Mouse (Mus musculus) layer of hippocampus, adult 11-12 months (tissue): ENCODE data around the gene Sars2.
"Not testable (repeated sequence)": the region's sequence is repeated elsewhere in the genome, so short reads cannot be mapped to it uniquely, and the experiment has no call there.

Experiments used
- DNase-seq: peaks from one replicate; pipeline ENCODE4 v3.0.0; 2022; ENCODE audit warnings: low spot score

Gene Sars2

DNA sequence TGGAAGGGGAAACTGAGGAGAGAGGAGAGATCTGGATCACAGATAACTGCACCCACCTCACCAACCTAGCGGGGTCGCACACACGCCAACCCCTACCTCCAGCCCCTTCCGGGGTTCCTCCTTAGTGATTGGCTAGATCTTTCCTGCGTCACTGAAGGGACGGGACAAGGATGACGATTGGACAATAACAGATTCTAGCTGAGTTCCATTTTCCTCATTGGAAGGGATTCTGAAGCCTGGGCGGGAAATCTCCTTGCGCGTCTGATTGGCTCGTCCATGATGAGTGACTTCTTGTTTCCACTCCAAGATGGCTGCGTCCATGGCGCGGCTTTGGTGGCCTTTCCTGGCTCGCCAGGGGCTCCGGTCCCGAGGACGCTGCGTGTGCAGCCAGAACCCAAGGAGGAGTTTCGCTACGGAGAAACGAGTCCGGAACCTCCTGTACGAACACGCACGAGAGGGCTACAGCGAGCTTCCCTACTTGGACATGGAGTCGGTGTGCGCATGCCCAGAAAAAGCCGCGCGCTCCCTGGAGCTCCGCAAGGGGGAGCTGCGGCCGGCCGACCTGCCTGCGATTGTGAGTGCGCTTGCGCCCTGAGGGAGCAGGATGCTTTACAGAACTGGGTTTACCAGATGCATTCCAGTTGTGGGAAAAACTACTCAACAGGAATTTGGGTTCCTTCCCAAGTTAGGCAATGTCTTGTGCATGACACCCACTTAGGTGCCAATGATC is at the start of gene Sars2, which contains the start of gene Mrps12:
Gene Sars2 (plus strand): TSS at position 284 of the 730 bp plus-strand sequence.
Gene Mrps12 (minus strand): TSS at position 112 of the 730 bp plus-strand sequence.
- DNase-seq, result peak; percentile 98

DNA sequence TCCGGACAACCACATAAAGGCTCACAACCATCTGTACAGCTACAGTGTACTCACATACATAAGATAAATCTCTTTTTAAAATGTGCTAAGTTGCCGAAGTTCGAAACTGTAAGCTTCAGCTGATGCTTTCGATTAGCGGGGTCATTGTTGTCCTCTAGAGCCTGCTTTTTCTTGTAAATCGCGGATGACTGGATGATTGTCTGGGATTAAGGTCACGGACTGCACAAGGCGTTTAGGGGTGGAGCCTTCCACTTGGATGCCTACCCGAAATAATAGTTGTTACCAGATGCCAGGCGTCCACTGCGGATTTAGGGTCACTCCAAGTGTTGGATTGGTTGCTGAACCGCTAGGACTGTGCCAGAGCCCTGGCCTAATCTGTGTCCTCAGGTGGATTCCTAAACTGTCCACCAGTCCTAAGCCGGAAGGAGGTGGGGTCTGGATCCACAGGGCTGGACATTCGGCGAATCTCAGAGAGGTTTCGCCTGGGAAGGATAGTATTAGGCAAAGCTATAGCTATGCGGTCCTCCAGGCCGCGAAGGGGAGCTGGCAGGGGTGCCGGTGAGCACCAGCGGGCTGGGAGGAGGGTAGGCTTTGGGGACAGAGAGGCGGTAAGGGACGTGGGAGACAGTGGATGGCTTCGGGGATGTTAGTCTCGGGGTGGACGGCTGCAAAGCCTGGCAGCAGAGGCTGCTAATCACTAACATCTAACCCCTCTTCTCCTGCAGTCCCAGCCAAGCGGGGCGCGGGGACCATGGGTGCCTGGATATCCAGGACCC is 49.1 kb upstream of the Sars2 start, which contains the start of gene Fbxo27:
Gene Fbxo27 (plus strand): TSS at position 305 of the 776 bp plus-strand sequence.
- DNase-seq, result peak; percentile 43

DNA sequence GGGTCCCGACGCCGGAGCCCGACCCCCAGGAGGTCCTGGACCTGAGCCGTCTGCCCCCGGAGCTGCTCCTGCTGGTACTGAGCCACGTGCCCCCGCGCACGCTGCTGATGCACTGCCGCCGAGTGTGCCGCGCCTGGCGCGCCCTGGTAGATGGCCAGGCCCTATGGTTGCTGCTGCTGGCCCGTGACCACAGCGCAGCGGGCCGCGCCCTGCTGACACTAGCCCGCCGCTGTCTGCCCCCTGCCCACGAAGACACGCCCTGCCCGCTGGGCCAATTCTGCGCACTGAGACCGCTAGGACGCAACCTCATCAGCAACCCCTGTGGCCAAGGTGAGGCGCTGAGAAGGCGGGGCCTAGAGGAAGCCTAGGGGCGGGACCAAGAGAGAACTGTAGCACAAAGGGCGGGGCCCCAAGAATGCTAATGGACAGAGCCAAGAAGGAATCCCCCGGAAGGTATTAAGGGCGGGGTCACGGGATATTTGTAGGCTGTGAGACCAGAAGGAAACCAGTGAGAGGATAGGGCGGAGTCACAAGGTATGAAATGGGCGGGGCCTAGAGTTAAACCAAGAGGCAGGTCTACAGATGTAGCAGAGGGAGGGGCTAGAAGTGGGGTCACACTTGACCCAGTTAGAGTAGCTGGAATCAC is 48.3 kb upstream of the Sars2 start:
- DNase-seq, result peak; percentile 82

DNA sequence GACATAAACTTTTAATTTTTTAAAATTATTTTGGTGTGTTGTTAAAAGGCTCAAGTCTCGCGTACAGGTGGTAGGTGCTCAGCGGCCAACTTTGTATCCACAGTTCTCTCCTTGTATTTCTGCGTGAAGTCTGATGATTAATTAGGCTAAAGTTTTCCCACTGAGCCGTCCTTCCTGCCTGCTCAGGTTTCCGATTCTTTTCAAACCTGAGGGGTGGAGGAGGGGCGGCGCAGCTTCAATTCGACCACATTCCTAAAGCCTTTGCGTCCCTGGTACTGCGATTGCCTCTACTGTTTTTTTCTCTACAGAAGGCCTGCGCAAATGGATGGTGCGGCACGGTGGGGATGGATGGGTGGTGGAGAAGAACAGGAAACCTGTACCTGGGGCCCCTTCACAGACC is 47.4 kb upstream of the Sars2 start:
- DNase-seq, result no peak

DNA sequence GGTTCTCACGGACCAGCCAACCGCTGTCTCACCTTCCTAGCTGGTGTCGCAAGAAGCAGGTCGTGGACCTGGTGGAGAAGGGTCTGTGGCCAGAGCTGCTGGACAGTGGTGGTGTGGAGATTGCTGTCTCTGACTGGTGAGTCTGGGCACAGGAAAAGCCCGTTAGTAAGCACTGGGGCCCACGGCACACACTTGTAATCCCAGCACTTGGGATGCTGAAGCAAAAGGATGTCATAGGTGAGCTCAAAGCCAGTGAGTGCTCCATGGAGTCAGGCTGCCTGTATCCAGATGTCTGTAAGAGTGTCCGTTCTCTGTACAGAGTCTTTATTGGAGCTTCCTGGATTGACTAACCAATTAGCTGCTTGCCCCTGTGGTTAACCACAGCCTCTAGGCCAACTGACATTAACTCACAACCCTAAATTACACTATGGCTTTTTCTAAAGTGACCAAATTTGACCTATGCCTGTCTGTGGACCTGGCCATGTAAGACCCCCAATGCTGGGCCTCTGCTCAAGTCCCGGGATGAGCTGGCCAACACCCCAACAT is 46.8 kb upstream of the Sars2 start:
- no peak for DNase-seq

DNA sequence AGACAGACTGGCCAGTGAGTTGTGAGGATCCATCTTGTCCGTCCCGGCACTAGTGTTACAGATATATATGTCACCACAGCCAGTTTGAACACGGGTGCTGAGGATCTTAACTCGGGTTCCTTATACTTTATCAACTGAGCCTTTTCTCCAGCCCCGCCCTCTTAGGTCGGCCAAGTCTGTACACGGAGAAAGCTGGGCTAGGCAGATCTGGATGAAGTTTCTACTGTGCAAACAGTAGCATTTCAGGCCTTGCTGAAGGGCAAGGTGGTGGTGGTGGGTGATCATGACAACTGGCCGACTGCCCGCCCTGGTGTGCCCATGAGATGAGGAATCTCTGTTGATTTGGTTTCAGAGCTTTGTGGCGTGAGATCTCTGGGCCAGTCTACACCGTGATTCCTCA is 44.5 kb upstream of the Sars2 start:
- DNase-seq, result no peak

DNA sequence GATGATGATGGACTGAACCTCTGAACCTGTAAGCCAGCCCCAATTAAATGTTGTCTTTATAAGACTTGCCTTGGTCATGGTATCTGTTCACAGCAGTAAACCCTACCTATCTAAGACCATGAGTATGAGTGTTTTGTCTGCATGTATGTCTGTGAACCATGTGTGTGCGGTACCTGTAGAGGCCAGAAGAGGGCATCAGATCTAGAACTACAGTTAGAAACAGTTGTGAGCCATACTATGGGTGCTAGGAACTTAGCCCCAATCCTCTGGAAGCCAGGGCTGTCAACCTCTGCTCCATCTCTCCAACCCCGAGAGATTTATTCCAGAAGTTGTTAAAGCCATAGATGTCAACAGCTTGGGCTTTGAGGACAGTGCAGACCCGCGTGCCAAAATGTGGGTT is 41.5 kb upstream of the Sars2 start:
- no peak for DNase-seq

DNA sequence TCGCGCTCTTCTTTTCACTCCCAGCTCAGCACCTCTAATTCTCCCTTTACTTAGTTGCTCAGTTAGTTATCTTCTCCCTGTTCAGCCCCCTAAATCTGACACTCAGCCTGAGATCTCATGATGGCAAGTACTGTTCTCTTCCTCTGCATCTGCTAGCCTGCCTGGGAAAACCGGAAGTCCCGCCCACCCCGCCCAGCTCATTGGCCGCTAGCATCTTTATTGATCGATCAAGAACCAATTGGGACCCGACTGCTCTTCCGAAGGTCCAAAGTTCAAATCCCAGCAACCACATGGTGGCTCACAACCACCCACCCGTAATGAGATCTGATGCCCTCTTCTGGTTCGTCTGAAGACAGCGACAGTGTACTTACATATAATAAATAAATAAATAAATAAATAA is 40.5 kb upstream of the Sars2 start:
- not testable (repeated sequence) for DNase-seq

DNA sequence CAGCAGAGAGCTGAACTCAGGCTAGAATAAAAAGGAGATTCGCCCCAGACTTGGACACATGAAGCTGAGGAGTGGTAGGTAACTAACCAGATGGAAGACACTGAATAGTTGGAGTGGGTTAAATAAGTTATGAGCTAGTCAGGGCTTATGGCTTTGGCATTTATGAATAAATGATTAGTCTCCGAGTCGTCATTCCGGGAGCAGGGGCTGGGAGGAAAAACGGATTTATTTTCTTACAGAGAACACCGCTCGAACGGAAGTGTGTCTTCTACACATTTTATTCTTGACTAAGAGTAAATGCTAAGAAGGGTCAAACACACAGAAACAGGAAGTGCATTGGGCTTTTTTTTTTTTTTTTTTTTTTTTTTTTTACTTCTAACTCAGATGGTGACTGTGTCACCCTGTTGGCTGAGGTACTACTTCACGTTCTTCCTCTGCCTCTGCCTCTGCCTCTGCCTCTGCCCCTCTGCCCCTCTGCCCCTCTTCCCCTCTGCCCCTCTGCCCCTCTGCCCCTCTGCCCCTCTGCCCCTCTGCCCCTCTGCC is 39.1 kb upstream of the Sars2 start:
- DNase-seq, result no peak

DNA sequence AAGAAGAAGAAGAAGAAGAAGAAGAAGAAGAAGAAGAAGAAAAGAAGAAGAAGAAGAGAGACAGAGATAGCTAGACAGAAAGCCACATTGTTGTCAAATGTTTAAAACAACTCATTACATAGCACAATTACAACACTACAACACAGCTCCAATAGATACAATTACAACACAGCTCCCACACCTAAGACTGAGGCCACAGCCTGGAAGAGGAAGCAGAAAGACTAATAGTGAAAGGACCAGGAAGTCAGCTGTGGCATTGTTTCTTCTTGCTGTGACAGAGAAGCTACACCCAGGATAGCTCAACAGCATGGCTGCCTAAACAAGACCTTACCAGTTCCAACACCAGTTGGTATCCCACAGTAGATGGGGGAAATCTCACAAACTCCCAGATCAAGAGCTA is 32.3 kb upstream of the Sars2 start:
- DNase-seq, result no peak

DNA sequence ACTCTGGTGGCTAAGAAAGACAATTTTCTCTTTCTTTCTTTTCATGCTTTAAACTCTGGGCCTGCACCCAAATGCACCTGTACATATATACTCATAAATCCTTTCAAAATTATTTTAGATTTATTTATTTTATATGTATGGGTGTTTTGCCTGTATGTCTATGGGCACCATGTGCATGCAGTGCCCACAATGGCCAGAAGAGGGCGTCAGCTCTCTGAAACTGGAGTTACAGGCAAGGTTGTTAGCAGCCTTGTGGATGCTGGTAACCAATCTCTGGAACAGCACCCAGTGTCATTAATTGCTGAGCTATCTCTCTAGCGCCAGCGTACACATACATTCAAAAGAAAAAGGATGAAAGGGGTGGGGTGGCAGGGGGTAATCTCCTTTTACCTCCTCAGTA is 30.8 kb upstream of the Sars2 start:
- no peak for DNase-seq

DNA sequence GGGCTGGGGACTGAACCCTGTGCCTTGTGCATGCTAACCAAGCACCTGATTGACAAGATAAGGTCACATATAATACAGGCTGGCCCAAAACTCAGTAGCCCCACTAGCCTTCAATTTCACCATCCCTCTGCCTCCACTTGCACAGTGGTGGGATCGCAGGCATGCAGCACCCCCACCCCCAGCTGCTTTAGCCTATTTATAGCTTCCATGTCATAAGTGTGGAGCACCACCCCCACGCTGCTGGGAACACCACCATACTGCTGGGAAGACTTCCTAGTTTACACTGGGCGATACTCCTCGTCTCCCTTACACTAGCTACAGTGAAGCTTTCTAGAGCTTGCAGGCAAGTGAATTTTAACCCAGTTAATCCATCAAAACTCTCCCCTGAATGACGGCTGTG is 27.1 kb upstream of the Sars2 start:
- DNase-seq, result peak; percentile 58

DNA sequence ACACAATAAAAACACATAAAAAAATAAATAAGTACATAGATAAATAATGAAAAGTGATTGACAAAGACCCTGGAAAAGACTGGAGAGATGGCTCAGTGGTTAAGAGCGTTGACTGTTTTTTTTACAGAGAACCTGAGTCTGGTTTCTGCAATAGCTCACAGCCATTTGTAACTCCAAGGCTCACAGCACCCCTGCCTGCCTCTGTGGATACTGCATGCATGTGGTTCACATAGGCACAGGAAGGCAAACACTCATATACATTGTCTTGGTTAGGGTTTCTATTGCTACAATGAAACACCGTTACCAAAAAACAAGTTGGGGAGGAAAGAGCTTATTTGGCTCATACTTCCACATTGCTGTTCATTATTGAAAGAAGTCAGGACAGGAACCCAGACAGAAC is 26.2 kb upstream of the Sars2 start:
- no peak for DNase-seq

DNA sequence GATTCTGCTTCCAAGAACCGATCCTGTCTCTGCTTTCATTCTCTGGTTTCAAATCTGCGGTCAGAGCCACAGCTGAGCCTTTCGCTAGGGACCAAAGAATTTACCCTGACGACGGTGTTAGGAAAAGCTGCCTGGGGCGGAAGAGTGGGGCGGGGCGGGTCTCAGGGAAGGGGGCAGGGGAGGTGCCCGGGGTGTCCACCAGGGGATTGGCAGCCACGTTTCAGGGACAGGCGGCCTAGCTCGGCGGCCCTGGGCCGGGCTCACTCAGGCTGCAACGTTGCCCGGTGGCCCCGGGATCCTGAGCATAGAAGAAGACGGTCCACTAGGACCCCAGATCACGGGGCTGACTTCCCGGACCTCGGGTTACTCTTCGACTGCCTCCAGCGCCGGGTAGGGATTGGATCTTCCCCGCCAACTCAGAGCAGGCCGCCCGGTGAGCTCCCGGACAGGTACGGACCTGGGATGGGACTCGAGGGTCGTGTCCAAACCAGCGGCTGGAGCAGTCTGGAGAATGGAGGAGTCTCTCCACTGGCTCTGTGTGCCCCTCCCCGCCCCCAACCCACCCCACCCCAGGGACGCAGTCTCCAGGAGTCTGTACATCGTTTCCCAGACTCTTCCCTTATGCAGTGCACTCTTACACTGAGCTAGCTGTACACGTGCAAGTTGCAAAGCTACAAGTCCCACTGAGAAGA is 25.1 kb upstream of the Sars2 start, which contains the start of gene Fbxo17:
Gene Fbxo17 (plus strand): TSS at position 215 of the 692 bp plus-strand sequence.
- no peak for DNase-seq

DNA sequence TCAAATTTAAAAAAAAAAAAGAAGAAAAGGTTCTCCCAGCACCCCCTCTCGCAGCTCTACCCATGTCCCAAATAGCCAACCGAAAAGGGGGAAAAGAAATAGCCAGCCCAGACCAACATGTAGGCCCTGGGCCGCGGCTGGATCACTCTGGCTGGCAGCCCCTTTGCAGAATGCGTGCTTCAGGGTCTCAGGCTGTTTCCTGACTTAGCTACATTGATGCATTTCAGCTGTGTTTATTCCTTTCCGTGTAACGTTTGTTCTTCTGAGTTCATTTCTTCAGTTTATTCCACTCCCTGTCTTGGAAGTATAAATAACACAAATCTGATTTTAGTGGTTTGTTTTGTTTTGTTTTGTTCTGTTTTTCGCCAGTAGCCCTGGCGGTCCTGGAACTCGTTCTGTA is 24.1 kb upstream of the Sars2 start:
- no peak for DNase-seq

DNA sequence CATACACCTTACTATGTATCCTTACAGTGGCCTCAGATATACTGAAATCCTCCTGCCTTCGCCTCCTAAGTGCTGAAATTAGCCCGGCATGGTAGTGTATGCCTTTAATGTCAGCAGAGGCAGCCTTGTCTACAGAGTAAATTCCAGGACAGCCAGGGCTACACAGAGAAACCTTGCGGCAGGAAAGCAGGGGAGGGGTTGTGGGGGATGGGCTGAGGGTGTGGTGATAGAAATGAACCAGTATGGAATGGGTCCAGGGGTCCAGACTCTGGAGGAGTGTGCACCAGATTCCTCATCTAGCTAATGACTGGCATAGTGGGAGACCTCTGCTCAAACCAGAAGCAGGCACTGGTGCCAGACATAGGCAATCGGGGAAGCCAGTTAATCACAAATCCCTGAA is 22.6 kb upstream of the Sars2 start:
- DNase-seq, result no peak

DNA sequence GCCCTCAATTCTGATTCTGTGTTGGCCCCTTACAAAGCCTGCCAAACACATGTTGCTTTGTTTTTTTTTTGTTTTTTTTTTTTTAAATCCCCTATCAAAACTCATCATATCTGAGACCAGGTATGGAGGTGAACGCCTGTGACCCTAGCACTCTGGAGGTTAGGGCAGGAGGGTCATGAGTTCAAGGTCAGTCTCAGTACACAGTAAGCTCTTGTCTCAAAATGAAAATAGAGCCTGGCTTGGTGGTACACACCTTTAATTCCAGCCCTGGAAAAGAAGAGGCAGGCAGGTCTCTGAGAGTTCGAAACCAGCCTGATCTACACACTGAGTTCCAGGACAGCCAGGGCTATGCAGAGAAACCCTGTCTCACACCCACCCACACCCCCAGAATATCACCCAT is 22.1 kb upstream of the Sars2 start:
- DNase-seq, result no peak

DNA sequence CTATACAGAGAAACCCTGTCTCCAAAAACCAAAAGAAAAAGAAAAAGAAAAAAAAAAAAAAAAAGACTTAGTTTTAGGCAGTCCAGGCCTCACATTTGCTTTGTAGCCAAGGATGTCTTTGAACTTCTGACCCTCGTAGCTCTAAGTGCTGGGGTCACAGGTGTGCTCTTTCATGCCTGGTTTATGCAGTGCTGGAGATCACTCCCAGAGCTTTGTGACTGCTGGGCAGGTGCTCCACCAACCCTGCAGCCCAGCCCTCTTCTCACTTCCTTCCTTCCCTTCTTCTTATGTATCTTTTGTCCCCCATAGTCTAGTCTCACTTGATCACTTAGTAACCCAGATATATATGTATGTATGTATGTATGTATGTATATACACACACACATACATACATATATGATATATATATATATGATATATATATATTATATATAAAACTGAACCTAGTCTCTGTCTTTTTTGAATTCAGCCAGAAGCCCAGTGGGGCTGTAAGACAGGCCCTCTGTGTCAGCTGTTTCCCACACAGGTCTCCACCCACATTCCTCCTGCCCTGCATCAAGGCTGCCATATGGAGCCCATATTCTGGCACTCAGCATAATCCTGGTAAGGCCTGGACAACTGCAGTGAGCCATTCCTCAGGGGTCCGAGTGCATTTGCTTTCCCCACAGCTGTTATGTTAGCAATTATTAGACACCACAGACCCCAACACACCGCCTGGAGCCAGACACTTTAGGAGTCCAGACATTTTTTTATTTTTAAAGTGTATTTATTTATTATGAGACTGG is 20.8 kb upstream of the Sars2 start:
- DNase-seq, result no peak

DNA sequence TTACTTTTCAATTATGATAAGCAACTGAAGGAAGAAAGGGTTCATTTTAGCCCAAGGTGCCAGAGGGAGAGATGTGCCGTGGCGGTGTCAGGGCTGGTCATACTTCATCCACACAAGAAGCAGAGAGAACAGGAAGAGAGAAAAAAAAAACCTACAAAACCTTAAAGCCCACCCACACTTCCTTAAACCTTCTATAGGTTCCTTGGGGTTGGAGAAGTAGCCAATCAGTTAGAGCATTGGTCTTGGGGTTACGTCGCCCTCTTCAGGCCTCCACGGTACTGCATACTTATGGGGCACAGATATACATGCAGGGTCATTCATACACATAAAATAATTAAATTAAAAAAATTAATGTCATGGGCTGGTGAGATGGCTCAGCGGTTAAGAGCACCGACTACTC is 19.7 kb upstream of the Sars2 start:
- DNase-seq, result no peak

DNA sequence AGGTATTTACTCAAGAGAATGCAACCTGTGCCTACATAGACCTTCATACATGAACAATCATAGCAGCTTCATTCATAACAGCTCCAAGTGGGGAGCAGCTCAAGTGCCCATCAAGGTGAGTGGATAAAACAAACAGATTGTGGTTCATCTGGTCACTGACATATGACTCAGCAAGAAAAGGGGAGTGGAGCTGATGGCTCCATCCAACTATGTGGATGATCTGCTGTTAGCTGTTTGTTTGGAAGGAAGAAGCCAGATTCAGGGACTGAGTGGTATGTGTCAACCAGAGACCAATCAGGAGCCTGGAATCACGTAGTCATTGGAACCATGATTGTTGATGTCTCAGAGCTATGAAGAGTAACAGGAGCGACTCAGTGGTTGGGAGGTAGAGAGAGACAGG is 17.2 kb upstream of the Sars2 start:
- no peak for DNase-seq

DNA sequence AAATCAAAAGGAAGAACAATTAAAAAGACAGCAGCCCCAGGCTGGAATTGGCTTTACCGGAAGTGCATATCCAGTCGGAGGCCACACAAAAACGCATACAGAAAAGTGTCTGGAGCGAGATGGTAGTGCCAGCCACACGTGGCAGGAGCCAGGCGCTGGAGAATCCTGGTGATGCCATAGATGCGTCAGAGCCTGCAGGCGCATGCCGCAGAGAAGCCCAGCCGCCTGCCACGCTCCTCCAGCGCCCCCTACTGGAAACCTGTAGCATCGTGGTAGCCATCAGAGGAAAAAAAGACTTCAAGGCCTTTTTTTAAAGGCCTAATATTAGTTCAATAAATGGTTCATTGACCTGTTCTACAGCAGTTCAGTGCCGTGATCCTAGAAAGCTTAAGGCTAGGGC is 15.2 kb upstream of the Sars2 start:
- DNase-seq, result peak; percentile 79
